ENCODE assay signal across 27 mouse cellular contexts in genomic region chr5:150525239-150525638, GRCm38 (mm10). TPM values are rescaled to one million over a fixed set of nuclear protein-coding genes. Genes with fewer than 3 reads are reported as not detected.
"Had no signal": no experiment of that assay in that cellular context is flagged by ENCODE, and none has a peak within 500 bp of the region (broad histone marks: within the 10 kb centered on the region; RNA-seq: fewer than 3 reads in every experiment).

No protein-coding gene starts in this region.

- ATAC-seq: midbrain, embryonic 15.5 days had no signal

- H3K9ac ChIP-seq: limb, embryonic 12.5 days; limb, embryonic 15.5 days; liver, embryonic 13.5 days; lung, embryonic 15.5 days; midbrain, embryonic 12.5 days; midbrain, embryonic 15.5 days; neural tube, embryonic 12.5 days had no signal

- H3K36me3 ChIP-seq: limb, embryonic 15.5 days; midbrain, embryonic 12.5 days; midbrain, embryonic 15.5 days had no signal

- H3K9me3 ChIP-seq: limb, embryonic 12.5 days; limb, embryonic 15.5 days; liver, embryonic 13.5 days; lung, embryonic 15.5 days; midbrain, embryonic 12.5 days; midbrain, embryonic 15.5 days; neural tube, embryonic 12.5 days had no signal

- H3K4me3 ChIP-seq: limb, embryonic 12.5 days; limb, embryonic 15.5 days; liver, embryonic 13.5 days; lung, embryonic 15.5 days; midbrain, embryonic 12.5 days; midbrain, embryonic 15.5 days; neural tube, embryonic 12.5 days had no signal

- DNase-seq: kidney, adult 18-20 months; kidney, adult 9 months; kidney, postnatal 10 days; kidney, postnatal 36 days; layer of hippocampus, adult 9-11 months; left cerebral cortex, postnatal 4 days; liver, embryonic 13.5 days; lung, adult 18-20 months; lung, postnatal 14 days; retina, postnatal 1 day; right cerebral cortex, postnatal 25 days; spleen, adult 18-20 months; thymus, adult 2 months; thymus, postnatal 14 days; thymus, postnatal 4 days had no signal

- H3K27ac ChIP-seq: limb, embryonic 12.5 days; limb, embryonic 15.5 days; lung, embryonic 15.5 days; macrophage; midbrain, embryonic 12.5 days; midbrain, embryonic 15.5 days; neural tube, embryonic 12.5 days had no signal

- H3K27me3 ChIP-seq: limb, embryonic 12.5 days; limb, embryonic 15.5 days; liver, embryonic 13.5 days; lung, embryonic 15.5 days; midbrain, embryonic 12.5 days; midbrain, embryonic 15.5 days; neural tube, embryonic 12.5 days had no signal

- H3K4me2 ChIP-seq: limb, embryonic 12.5 days; limb, embryonic 15.5 days; lung, embryonic 15.5 days; midbrain, embryonic 12.5 days; midbrain, embryonic 15.5 days; neural tube, embryonic 12.5 days had no signal

RNA-seq across cellular contexts. Expression of gene Zar1l, which starts 7.3 kb away (rescaled TPM):
- total RNA-seq: layer of hippocampus, postnatal 25 days; left cerebral cortex, postnatal 4 days; megakaryocyte, adult 5-6 weeks; neutrophil, adult 5-6 weeks had no signal
- polyA plus RNA-seq: intestine, embryonic 14.5 days; limb, embryonic 12.5 days; limb, embryonic 15.5 days; liver, embryonic 13.5 days; lung, embryonic 15.5 days; macrophage; midbrain, embryonic 12.5 days; midbrain, embryonic 15.5 days; neural tube, embryonic 12.5 days; stomach, embryonic 16.5 days; thymus, adult 2 months had no signal
